Mouse (Mus musculus): ENCODE results near the gene Man2a1. TPM values are rescaled to one million over a fixed set of nuclear protein-coding genes. Genes with fewer than 3 reads are reported as not detected.

Man2a1 gene
- polyA plus RNA-seq, 1 experiment from 2014 or later = 3.0 TPM

DNA sequence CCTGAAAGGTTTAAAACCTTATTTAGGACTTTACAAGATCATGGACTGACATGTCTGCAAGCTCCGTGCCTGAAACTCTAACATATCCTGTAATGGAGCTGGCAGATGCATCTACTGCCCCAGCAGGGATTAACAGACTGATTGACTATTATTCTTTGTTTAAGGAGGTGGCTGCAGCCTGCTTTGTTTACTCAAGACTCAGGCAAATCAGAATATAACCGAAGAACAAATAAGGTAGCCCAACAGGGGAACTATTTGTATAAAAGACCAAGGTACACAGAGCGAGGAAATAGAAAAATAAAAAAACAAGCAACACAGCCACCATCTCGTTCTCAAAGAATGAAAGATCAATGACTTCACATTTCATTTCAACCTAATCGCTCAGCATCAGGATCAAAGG, 23.1 kb upstream of the Man2a1 start:
- H3K27ac ChIP-seq (ENCODE audit: low read depth, low read length) = no peak overlapping the region
- H3K4me3 ChIP-seq (ENCODE audit: low read depth, low read length) = no peak overlapping the region
- WGBS = 24% methylated on average over 5 of the region's 5 CpGs
- H3K27me3 ChIP-seq (ENCODE audit: control insufficient read depth, insufficient read depth, low read length) = no peaks in the 10 kb centered on the region
- H3K9me3 ChIP-seq (ENCODE audit: control insufficient read depth, low read length) = no peaks in the 10 kb centered on the region
- H3K4me2 ChIP-seq = no peak overlapping the region
- H3K9ac ChIP-seq (ENCODE audit: low read length) = no peak overlapping the region
- no peaks in the 10 kb centered on the region for H3K36me3 ChIP-seq (ENCODE audit: control insufficient read depth, insufficient read depth, low read length)
- no peaks in the 10 kb centered on the region for H3K4me1 ChIP-seq (ENCODE audit: control insufficient read depth, insufficient read depth, low read length)
- DNase-seq (ENCODE audit: low spot score, missing footprints) (no peak), ATAC-seq (ENCODE audit: low FRiP score) (no peak)

DNA sequence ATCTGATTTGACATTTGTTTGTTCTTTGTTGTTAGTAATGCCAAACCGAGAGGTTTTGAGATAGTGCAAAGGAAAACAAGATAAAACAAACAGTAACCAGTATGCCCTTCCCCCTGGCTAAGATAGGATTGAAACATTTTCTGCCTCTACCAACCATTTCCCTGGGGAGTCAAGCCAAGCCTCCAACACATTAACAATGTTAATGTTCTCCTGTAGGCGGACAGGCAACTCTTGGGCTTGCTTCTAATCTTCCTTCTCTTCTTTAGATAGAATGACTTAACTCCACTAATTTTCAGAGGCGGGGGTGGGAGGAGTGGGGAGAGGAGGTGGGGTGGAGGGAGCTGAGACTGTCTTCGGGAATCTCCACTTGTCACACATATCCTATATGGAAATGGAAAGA, 22.2 kb upstream of the Man2a1 start:
- Histone ChIP-seq H3K27ac (ENCODE audit: low read depth, low read length) (no peak overlapping the region), H3K36me3 (ENCODE audit: control insufficient read depth, insufficient read depth, low read length) (no peaks in the 10 kb centered on the region), H3K4me1 (ENCODE audit: control insufficient read depth, insufficient read depth, low read length) (no peaks in the 10 kb centered on the region), H3K27me3 (ENCODE audit: control insufficient read depth, insufficient read depth, low read length) (no peaks in the 10 kb centered on the region), H3K9me3 (ENCODE audit: control insufficient read depth, low read length) (no peaks in the 10 kb centered on the region), H3K4me3 (ENCODE audit: low read depth, low read length) (no peak overlapping the region), H3K9ac (ENCODE audit: low read length) (no peak overlapping the region), H3K4me2 (no peak overlapping the region)
- 24% methylated on average over 4 of the region's 4 CpGs for WGBS
- ATAC-seq (ENCODE audit: low FRiP score) = no peak
- no peak for DNase-seq (ENCODE audit: low spot score, missing footprints)

DNA sequence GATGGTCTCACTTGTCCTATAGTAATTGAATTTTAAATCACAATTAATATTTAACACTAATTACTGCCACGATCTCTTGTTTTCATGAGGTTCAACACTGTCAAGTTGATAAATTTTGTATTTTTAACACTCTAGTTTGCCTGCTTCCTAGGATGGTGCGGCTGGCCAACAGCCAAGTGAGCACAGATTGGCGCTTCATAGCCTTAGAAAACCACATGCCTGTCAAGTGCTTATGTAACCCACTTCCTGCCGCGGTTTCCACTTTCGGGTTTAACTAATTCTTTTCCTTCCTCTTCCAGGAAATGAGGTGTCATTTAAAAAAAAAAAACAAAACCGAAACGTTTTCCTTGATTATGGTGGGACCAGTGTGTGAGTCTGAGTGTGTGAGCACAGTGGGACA, 20.8 kb upstream of the Man2a1 start:
- no peak for ATAC-seq (ENCODE audit: low FRiP score)
- no peaks in the 10 kb centered on the region for H3K36me3 ChIP-seq (ENCODE audit: control insufficient read depth, insufficient read depth, low read length)
- WGBS = 84% methylated on average over 8 of the region's 8 CpGs
- H3K9me3 ChIP-seq (ENCODE audit: control insufficient read depth, low read length) = no peaks in the 10 kb centered on the region
- DNase-seq (ENCODE audit: low spot score, missing footprints) = no peak
- no peaks in the 10 kb centered on the region for H3K27me3 ChIP-seq (ENCODE audit: control insufficient read depth, insufficient read depth, low read length)
- no peak overlapping the region for H3K27ac ChIP-seq (ENCODE audit: low read depth, low read length)
- H3K4me3 ChIP-seq (ENCODE audit: low read depth, low read length) = no peak overlapping the region
- H3K4me1 ChIP-seq (ENCODE audit: control insufficient read depth, insufficient read depth, low read length) = no peaks in the 10 kb centered on the region
- H3K9ac ChIP-seq (ENCODE audit: low read length) = no peak overlapping the region
- no peak overlapping the region for H3K4me2 ChIP-seq

DNA sequence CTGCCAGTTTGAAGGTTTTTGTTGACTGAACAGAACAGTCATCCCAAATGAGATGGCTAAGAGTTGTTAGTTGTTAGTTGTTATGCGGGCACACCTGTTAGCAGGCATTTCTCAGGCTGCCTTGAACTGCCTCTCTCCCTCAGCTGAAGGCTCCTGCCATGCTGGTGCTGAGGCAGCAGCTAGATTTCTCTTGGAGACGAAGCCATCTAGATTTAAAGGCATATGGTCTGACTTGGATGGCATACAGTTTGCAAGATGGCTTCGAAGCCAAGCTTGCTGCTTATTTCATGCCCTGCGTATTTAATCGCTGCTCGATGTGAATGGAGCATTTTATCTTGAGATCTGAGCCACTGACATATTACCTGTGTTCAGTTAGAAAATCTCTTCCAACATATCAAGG, 19.4 kb upstream of the Man2a1 start:
- ATAC-seq (ENCODE audit: low FRiP score) (no peak), DNase-seq (ENCODE audit: low spot score, missing footprints) (no peak)
- Histone ChIP-seq H3K4me1 (ENCODE audit: control insufficient read depth, insufficient read depth, low read length) (no peaks in the 10 kb centered on the region), H3K9me3 (ENCODE audit: control insufficient read depth, low read length) (no peaks in the 10 kb centered on the region), H3K4me3 (ENCODE audit: low read depth, low read length) (no peak overlapping the region), H3K4me2 (no peak overlapping the region), H3K27me3 (ENCODE audit: control insufficient read depth, insufficient read depth, low read length) (no peaks in the 10 kb centered on the region), H3K27ac (ENCODE audit: low read depth, low read length) (no peak overlapping the region), H3K9ac (ENCODE audit: low read length) (no peak overlapping the region), H3K36me3 (ENCODE audit: control insufficient read depth, insufficient read depth, low read length) (no peaks in the 10 kb centered on the region)
- 85% methylated on average over 6 of the region's 6 CpGs for WGBS

DNA sequence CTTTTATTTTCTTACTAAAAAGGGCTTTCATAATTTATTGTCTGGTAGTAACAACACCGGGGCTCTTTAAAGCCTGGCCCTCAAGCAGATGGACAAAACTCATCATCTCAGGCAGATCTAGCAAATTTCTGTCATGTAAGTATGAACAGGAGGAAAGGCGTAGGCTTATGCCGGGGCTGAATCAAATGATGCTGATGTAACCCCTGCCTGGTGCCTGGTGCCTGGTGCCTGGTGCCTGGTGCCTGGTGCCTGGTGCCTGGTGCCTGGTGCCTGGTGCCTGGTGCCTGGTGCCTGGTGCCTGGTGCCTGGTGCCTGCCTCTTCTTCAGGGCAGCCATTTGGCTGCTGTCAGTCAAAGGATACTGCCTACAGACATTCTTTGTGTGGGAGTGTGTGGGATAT, 18.6 kb upstream of the Man2a1 start:
- Histone ChIP-seq H3K9ac (ENCODE audit: low read length) (no peak overlapping the region), H3K36me3 (ENCODE audit: control insufficient read depth, insufficient read depth, low read length) (no peaks in the 10 kb centered on the region)
- WGBS = 95% methylated on average over 3 of the region's 3 CpGs

DNA sequence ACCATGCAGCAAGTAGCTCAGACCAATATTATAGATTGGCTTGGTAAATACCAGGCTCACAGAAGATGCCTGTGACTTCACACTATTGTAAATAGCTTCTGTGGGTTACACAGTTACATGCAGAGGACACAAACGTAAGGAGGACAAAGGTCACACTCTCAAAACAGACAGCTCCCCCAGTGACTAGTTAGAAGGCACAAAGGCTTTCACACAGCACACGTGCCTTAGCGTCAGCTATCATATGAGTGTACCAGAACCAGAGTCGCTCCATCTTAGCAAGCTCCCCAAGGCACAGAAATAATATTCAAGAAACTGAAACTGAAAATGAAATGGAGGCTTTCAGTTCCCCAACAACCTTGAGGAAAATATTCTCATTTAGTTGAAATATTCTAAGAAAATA, 10.1 kb upstream of the Man2a1 start:
- Histone ChIP-seq H3K27ac (ENCODE audit: low read depth, low read length) (no peak overlapping the region), H3K4me3 (ENCODE audit: low read depth, low read length) (no peak overlapping the region), H3K9ac (ENCODE audit: low read length) (no peak overlapping the region), H3K27me3 (ENCODE audit: control insufficient read depth, insufficient read depth, low read length) (no peaks in the 10 kb centered on the region), H3K4me2 (no peak overlapping the region), H3K9me3 (ENCODE audit: control insufficient read depth, low read length) (no peaks in the 10 kb centered on the region), H3K4me1 (ENCODE audit: control insufficient read depth, insufficient read depth, low read length) (no peaks in the 10 kb centered on the region), H3K36me3 (ENCODE audit: control insufficient read depth, insufficient read depth, low read length) (no peaks in the 10 kb centered on the region)
- WGBS = 59% methylated on average over 4 of the region's 4 CpGs
- DNase-seq (ENCODE audit: low spot score, missing footprints) (no peak), ATAC-seq (ENCODE audit: low FRiP score) (no peak)

More for the DNA sequence above, 18.6 kb upstream of the Man2a1 start:
- ATAC-seq (ENCODE audit: low FRiP score) = no peak
- Histone ChIP-seq H3K4me2 (no peak overlapping the region), H3K27me3 (ENCODE audit: control insufficient read depth, insufficient read depth, low read length) (no peaks in the 10 kb centered on the region), H3K4me3 (ENCODE audit: low read depth, low read length) (no peak overlapping the region), H3K4me1 (ENCODE audit: control insufficient read depth, insufficient read depth, low read length) (no peaks in the 10 kb centered on the region), H3K27ac (ENCODE audit: low read depth, low read length) (no peak overlapping the region), H3K9me3 (ENCODE audit: control insufficient read depth, low read length) (no peaks in the 10 kb centered on the region)
- DNase-seq (ENCODE audit: low spot score, missing footprints) = no peak

DNA sequence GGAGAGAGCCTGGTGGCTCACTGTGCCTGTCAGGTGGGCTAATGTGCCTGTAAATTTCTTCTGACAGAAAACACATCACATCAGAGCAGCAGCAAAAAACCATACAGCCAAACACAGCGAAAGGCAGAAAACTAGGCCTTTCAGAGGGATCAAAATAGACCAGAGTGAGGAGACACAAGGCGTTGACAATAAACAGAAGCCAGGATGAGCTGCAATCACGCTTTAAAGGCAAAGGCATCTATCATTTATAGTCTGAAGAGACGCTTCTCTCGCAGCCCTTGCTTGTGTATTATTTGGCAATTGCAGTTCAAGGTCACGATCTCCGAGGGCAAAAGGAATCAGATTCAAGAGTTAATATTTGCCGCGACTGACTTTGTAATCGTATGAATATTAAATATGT, 9.2 kb upstream of the Man2a1 start:
- Histone ChIP-seq H3K4me2 (no peak overlapping the region), H3K9ac (ENCODE audit: low read length) (no peak overlapping the region), H3K36me3 (ENCODE audit: control insufficient read depth, insufficient read depth, low read length) (no peaks in the 10 kb centered on the region), H3K4me1 (ENCODE audit: control insufficient read depth, insufficient read depth, low read length) (no peaks in the 10 kb centered on the region), H3K9me3 (ENCODE audit: control insufficient read depth, low read length) (no peaks in the 10 kb centered on the region), H3K27me3 (ENCODE audit: control insufficient read depth, insufficient read depth, low read length) (no peaks in the 10 kb centered on the region), H3K27ac (ENCODE audit: low read depth, low read length) (no peak overlapping the region), H3K4me3 (ENCODE audit: low read depth, low read length) (no peak overlapping the region)
- 94% methylated on average over 10 of the region's 10 CpGs for WGBS
- ATAC-seq (ENCODE audit: low FRiP score) (no peak), DNase-seq (ENCODE audit: low spot score, missing footprints) (no peak)

DNA sequence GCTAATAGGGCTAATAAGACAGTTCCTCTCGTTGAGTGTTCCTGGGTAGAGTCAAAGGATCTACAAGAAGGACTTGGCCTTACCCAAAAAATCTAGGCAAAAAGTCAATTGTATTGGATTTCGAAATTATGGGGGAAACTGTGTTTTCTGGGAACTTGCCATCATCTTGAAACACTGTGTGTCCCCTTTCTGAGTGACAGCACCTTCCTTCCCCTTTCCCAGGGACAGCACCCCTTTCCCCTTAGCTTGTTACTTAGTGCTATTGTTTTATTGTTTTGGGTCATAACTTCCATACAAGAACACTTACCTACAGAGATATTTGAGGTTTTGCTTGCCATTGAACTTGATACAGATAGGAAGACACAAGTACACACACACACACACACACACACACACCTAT, 8.2 kb upstream of the Man2a1 start:
- WGBS = 89% methylated on average over 2 of the region's 2 CpGs
- H3K36me3 ChIP-seq (ENCODE audit: control insufficient read depth, insufficient read depth, low read length) = no peaks in the 10 kb centered on the region
- ATAC-seq (ENCODE audit: low FRiP score) = no peak
- no peaks in the 10 kb centered on the region for H3K27me3 ChIP-seq (ENCODE audit: control insufficient read depth, insufficient read depth, low read length)
- H3K9me3 ChIP-seq (ENCODE audit: control insufficient read depth, low read length) = no peaks in the 10 kb centered on the region
- H3K9ac ChIP-seq (ENCODE audit: low read length) = no peak overlapping the region
- no peaks in the 10 kb centered on the region for H3K4me1 ChIP-seq (ENCODE audit: control insufficient read depth, insufficient read depth, low read length)
- H3K27ac ChIP-seq (ENCODE audit: low read depth, low read length) = no peak overlapping the region
- H3K4me3 ChIP-seq (ENCODE audit: low read depth, low read length) = no peak overlapping the region
- no peak for DNase-seq (ENCODE audit: low spot score, missing footprints)
- no peak overlapping the region for H3K4me2 ChIP-seq

DNA sequence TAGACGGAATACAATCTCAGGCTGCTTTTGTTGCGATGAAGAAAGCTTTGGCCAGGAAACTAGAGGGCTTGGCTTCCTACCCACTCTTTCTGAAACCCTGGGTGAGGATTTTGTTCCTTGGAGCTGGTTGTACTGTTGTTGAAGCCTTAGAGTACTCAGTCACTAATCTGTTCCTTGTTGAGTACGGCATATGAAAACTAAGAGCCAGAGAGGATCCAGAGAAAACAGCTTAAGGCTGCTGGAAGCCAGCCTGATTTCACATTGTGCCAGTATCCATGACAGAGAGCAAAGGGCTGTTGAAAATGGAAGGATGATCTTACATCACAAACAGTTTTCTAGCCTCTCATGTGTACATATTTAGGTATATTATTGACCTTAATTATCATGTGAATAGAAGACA, 7.7 kb upstream of the Man2a1 start:
- Histone ChIP-seq H3K4me2 (no peak overlapping the region), H3K4me1 (ENCODE audit: control insufficient read depth, insufficient read depth, low read length) (no peaks in the 10 kb centered on the region), H3K9me3 (ENCODE audit: control insufficient read depth, low read length) (no peaks in the 10 kb centered on the region), H3K9ac (ENCODE audit: low read length) (no peak overlapping the region), H3K36me3 (ENCODE audit: control insufficient read depth, insufficient read depth, low read length) (no peaks in the 10 kb centered on the region), H3K27me3 (ENCODE audit: control insufficient read depth, insufficient read depth, low read length) (no peaks in the 10 kb centered on the region), H3K4me3 (ENCODE audit: low read depth, low read length) (no peak overlapping the region), H3K27ac (ENCODE audit: low read depth, low read length) (no peak overlapping the region)
- 84% methylated on average over 3 of the region's 3 CpGs for WGBS
- ATAC-seq (ENCODE audit: low FRiP score) (no peak), DNase-seq (ENCODE audit: low spot score, missing footprints) (no peak)

DNA sequence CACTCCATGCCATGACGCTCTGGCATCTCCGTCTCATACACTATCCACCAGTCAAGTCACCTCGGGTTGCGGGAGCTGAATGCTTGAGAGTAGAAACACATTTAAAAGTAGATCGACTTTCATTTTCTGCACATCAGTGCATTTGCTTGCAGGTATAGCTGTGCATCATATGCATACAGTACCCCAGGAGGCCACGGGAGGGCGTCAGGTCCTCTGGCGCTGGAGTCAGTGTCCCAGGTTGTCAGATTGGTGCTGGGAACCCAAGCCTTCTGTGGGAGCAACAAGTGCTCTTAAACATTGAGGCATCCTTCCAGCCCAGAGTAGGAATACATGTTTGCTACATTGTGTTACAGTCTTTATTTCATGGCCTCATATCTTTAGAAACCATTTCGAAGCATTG, 2.8 kb upstream of the Man2a1 start:
- ATAC-seq (ENCODE audit: low FRiP score) (no peak), DNase-seq (ENCODE audit: low spot score, missing footprints) (no peak)
- peaks cover 6% of the 10 kb centered on the region for H3K4me1 ChIP-seq (ENCODE audit: control insufficient read depth, insufficient read depth, low read length)
- no peak overlapping the region for H3K27ac ChIP-seq (ENCODE audit: low read depth, low read length)
- no peaks in the 10 kb centered on the region for H3K36me3 ChIP-seq (ENCODE audit: control insufficient read depth, insufficient read depth, low read length)
- no peak overlapping the region for H3K9ac ChIP-seq (ENCODE audit: low read length)
- no peaks in the 10 kb centered on the region for H3K9me3 ChIP-seq (ENCODE audit: control insufficient read depth, low read length)
- no peak overlapping the region for H3K4me2 ChIP-seq
- H3K27me3 ChIP-seq (ENCODE audit: control insufficient read depth, insufficient read depth, low read length) = no peaks in the 10 kb centered on the region
- H3K4me3 ChIP-seq (ENCODE audit: low read depth, low read length) = no peak overlapping the region
- WGBS = 87% methylated on average over 9 of the region's 9 CpGs

Data from midbrain, embryonic 11.5 days (tissue).